Mouse (Mus musculus): ENCODE results near the gene Bcl7c. TPM values are rescaled to one million over a fixed set of nuclear protein-coding genes. Genes with fewer than 3 reads are reported as not detected.
"Not testable (repeated sequence)": the region's sequence is repeated elsewhere in the genome, so short reads cannot be mapped to it uniquely, and the experiment has no call there.

Bcl7c gene
- total RNA-seq (2021) = 10 to 100 TPM; 77.0 to 81.8 TPM
- long read RNA-seq, experiment 1, transcript Bcl7c-201 (6 exons, 1,132 nt) = major isoform, 100 of 124 reads
- long read RNA-seq, experiment 1, partial matches to known transcripts = 12 of 124 reads
- long read RNA-seq, experiment 1, other reads (novel, unspliced or antisense) = 12 of 124 reads
- long read RNA-seq, experiment 2, transcript Bcl7c-201 (6 exons, 1,132 nt) = major isoform, 46 of 58 reads
- long read RNA-seq, experiment 2, partial matches to known transcripts = 7 of 58 reads
- long read RNA-seq, experiment 2, other reads (novel, unspliced or antisense) = 5 of 58 reads

- peak; percentile 94 for DNase-seq
Measured at GRCm38 (mm10) chr7:127708207-127709078, at the start of gene Bcl7c. Bcl7c (minus strand) TSS chr7:127708933.

DNA sequence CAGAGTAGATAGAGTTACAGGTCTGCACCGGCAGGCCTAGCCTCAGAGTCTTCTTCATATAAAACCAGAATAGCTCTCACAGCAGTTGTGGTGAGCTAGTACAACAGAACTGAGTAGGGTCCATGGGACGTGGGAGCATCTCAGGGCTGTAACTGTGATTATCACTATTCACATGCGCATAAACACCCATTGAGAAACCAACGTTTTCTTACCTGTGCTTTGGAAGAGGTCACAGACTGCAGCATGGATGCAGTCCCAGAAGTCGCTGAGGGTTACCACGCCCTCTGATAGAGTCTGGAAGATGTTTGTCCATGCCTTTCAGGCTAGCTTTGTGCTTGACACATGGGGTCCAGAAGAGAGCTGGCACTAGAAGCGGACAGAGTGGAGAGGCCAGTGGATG is 45.0 kb upstream of the Bcl7c start:
- DNase-seq = no peak

GRCm38 (mm10) chr7:127753158-127753557 is 44.4 kb upstream of the Bcl7c start:
- no peak for DNase-seq

- no peak for DNase-seq
Measured at GRCm38 (mm10) chr7:127752069-127752468, 43.3 kb upstream of the Bcl7c start.

- no peak for DNase-seq
Measured at GRCm38 (mm10) chr7:127751619-127752018, 42.9 kb upstream of the Bcl7c start.

DNA sequence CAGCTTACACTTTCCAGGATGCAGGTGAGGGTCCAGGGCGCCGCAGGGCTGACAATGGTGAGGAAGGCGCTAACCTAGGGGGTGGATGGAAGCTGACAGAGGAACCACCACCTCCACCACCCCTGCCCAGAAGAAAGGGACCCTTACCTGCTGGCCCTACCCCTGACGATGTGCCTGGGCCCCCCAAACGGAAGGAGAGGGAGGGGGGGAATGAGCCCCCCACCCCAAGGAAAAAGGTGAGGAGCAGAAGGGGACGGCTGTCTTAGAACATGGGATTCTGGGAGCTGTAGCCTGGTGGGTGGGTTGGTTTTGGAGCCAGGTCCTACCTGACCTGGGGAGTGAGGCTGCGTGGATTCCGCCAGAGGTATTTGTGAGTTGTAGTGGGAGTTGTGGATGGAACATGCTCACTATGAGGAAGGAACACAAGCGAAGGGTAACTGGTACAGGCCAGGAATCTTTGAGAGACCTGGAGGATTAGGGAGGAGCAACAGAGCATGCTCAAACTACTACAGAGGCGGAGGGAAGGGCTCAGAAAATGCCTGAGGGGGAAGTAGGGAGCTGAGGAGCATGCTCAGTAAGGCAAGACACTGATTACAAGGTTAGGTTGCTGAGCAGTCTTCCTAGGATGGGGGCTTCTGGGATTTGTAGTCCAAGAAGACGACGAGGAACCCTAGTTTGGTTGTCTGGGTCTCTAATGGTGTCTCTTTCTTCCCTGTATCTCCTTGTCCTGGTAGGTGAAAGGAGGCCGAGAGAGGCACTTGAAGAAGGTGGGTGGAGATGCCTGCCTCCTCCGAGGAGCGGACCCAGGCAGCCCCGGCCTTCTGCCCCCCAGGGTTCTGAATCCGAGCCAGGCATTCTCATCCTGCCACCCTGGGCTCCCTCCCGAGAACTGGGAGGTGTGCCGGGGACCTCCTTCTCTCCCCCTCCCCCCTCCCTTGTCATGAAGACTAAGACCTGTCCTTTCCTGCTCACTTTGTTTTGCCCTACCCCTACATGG is 41.7 kb upstream of the Bcl7c start:
- no peak for DNase-seq

- DNase-seq = no peak
Measured at GRCm38 (mm10) chr7:127748235-127748560, 39.5 kb upstream of the Bcl7c start.

DNA sequence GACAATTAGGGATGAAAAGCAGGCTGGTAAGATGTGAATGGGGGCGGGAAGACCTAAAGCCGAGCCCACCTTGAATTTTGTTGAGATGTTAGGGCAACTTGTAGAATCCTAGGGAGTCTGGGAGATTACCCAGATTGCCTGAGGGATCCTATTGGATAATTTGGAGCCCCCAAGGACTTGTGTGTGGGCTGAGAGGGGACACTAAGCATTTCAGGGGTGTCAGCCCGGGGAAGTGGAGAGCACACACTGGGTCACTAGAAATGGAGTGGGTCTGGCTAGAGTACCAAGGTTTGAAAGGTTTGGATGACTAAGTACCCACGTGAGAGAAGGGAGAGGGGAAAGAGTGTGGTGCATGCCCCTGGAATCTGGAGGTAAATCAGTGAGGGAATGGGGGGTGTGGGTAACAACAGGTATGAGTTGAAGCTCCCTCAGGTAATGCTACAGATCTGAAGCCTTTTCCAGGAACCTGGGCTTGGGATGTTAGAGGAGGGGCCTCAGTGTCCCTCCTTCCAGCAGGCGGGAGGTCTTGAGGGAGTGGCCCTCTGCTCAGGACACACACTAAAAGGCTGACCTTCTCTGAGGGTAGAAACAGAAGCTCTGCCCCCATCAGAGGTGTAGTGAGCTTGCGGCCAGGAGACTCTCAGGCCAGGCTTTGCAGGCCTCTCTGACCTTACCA is 39.0 kb upstream of the Bcl7c start:
- no peak for DNase-seq

DNA sequence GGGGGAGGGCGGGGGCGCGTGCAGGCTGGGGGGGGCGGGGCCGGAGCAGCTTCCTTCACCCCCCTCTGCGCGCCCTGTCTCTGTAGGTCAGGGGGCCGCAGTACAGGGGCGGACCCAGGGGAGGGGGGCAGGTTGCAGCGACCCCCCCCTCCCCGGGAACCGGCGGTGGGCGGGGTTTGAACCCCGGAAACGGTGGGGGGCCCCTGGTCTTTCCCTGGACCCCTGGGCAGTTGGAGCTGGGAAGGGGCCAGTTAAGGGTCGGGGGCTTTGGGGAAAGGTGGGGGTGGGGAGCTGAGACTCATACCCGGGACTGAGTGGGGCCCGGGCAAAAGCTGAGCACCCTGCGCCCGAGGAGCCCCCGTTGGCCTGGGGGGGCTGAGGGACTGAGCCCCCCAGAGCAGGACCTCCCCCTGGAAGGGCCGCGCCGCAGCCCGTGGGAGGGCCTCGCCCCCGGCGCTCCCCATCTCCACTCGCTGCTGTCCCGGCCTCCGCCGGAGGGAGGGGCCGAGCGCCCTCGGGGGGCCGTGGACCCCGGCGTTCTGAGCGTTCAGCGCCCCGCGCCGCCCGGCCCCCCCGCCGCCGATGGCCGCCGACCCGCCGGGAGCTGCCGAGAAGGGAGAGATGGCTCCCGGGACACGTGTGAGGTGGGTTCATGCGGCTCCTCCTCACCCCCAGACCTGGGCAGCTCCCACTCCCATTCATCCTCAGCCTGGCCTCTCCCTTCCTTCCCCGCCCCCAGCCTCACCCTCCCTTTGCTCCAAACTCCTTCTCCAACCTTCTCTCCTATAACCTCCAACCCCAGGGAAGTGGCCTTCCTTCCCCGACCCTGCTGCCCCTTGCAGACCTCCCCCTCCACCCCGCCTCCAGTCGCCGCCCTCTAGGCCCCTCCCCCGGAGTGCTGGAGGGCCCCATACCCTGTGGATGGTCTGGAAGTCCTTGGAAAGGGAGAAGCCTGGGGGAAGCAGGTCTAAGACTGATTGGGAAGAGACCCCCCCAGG is 38.1 kb upstream of the Bcl7c start:
- DNase-seq = peak; percentile 53

DNA sequence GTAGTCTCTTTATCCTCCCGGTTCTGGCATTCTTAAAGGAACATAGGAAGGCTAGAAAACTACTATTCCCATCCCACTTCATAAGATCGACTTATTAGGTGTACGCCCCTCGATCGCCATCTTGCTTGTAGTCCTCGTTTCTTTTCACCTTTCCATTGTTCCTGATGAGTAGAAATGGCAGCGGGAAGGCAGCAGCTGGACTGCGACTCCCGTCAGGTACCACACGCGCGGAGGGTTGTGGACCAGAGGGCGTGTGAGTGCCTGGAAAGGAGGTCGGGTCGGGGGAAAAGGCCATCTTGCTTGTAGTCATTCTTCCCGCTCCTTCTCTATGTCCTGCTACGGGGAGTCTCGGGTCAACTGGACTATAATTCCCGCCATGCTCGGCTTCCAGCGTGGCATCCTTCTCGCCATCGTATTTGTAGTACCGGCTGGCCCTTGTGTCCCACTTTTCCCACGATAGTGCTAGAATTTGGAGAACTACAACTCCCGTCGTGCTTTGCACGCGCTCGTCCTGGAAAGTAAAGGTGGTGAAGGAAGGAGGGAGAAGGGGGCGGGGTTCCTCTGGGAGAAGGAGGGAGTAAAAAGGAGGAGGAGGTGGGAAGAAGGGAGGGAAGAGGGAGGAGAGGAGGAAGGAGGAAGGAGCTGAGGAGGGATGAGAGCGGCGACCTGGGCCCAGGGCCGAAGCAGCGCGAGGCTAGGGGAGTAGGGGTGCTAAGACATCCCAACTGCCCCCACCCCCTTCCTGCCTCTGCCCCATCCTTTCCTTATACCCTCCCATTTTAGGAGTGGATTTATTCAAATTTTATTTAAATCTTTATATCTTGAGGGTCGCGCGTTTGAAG is 37.1 kb upstream of the Bcl7c start:
- DNase-seq = peak; percentile 94

GRCm38 (mm10) chr7:127745251-127745651 is 36.5 kb upstream of the Bcl7c start:
- peak; percentile 91 for DNase-seq

GRCm38 (mm10) chr7:127744366-127745045 is 35.8 kb upstream of the Bcl7c start, which contains the start of gene Fbxl19:
Fbxl19 (plus strand) TSS chr7:127744543.
- peak; percentile 86 for DNase-seq

- not testable (repeated sequence) for DNase-seq
Measured at GRCm38 (mm10) chr7:127732066-127732465, 23.3 kb upstream of the Bcl7c start, which contains the start of gene Ctf2. Ctf2 (minus strand) TSS chr7:127732166.

DNA sequence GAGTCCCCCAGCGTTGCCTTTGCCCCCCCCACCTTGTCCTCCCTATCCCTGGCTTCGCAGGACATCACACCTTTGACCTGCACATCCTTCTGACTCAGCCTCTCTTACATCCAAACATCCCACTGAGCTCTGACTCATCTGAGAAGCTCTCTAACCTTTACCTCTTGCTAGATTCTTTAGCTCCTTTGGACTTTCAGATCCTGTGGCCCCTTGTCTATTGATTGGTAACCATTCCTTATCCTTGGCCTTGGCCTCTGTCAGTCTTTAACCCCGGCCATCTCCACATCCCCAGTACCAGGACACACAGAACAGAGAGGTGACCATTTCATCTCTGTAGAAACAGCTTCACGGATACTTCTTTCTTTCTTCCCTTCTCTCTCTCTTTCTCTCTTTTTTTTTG is 21.4 kb upstream of the Bcl7c start:
- DNase-seq = no peak

- DNase-seq = no peak
Measured at GRCm38 (mm10) chr7:127727898-127728297, 19.2 kb upstream of the Bcl7c start.

DNA sequence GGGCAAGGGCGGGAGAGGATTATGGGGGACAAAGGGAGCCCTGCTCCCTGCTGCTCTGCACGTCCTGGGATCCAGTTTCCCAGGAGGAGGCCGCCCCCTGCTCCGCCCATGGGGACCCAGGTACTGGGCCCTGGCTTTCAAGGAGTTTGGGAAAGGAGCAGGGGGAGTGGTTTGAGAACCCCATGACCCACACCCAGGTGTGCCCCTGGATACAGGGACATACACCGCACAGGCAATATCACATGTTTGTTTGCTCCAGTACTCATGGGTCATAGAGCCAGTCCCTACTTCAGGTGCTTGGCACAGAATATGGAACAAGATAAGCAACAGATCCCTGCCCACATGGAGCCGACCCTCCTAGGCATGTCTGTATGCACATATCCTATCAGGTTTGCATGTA is 17.2 kb upstream of the Bcl7c start:
- DNase-seq = no peak

- no peak for DNase-seq
Measured at GRCm38 (mm10) chr7:127725490-127725889, 16.8 kb upstream of the Bcl7c start.

GRCm38 (mm10) chr7:127719258-127719657 is 10.5 kb upstream of the Bcl7c start:
- DNase-seq = peak; percentile 26

- no peak for DNase-seq
Measured at GRCm38 (mm10) chr7:127718339-127718738, 9.6 kb upstream of the Bcl7c start.
